Mouse (Mus musculus) skeletal muscle tissue, postnatal 0 days (tissue): ENCODE measurements around the gene Cldn3. TPM values are rescaled to one million over a fixed set of nuclear protein-coding genes. Genes with fewer than 3 reads are reported as not detected.

ENCODE experiments used
- polyA plus RNA-seq: library from polyadenylated mRNA; unstranded; fragments of >200 nt; fragmentation: Nextera tagmentation; extraction: Ambion mirVana; gene quantifications from 2 replicates; pipeline ENCODE4 v1.2.1, GENCODE M21; 2015

Cldn3 gene
- polyA plus RNA-seq: 0.38 TPM in 1 of 2 replicates, not detected in the other

DNA sequence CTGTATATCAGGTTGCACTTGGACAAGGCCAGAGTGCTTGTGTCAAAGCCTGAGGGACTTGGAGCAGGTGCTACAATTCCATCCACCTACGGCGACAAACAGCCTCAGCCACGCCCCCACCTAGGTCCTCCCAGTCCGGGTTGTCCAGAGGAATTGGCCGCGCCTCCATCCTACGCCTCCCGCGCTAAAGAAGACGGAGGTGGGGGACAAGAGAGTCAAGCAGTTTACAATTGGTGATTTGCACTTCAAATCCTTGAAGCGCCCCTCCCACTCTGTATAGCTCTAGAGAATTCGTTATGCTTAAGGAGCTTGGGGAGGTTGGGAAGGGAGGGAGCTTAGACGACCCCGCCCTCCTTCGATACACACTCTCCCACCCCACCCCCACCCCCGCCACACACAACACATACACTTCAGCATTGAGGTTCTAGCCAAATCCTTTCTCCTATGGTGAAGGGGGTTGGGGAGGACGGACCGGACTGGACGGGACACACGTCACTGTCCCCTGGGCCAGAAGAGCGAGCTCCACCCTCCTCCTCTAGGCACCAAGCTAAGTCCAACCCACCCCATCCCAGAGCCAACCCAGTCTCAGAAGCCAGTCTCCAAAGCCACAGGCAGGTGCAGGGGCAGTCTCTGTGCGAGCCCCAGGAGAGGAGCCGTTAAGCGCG lies at the start of gene Cldn3:
TSS of gene Cldn3 (plus strand) at position 582 of the 665 bp plus-strand sequence.

DNA sequence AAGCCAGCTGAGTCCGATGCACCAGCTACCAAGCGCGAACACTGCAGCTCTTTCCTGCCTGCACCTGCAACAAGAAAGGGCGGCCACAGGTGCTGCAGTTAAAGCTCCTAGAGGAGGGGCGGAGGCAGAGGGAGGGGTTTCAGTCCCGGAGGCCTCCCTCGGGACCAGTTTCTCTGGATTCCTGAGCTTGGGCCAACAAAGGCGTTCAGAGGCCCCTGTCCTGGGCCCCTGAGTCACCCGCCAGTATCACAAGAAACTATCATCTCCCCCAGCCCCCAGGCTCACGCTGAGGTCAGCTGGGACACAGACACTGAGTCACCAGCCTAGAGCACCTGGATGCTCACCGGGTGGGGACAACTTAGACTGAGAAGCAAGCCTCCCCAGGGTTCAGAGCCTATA lies 39.2 kb upstream of the Cldn3 start, which contains the start of gene Cldn4:
TSS of gene Cldn4 (minus strand) at position 78 of the 399 bp plus-strand sequence.

DNA sequence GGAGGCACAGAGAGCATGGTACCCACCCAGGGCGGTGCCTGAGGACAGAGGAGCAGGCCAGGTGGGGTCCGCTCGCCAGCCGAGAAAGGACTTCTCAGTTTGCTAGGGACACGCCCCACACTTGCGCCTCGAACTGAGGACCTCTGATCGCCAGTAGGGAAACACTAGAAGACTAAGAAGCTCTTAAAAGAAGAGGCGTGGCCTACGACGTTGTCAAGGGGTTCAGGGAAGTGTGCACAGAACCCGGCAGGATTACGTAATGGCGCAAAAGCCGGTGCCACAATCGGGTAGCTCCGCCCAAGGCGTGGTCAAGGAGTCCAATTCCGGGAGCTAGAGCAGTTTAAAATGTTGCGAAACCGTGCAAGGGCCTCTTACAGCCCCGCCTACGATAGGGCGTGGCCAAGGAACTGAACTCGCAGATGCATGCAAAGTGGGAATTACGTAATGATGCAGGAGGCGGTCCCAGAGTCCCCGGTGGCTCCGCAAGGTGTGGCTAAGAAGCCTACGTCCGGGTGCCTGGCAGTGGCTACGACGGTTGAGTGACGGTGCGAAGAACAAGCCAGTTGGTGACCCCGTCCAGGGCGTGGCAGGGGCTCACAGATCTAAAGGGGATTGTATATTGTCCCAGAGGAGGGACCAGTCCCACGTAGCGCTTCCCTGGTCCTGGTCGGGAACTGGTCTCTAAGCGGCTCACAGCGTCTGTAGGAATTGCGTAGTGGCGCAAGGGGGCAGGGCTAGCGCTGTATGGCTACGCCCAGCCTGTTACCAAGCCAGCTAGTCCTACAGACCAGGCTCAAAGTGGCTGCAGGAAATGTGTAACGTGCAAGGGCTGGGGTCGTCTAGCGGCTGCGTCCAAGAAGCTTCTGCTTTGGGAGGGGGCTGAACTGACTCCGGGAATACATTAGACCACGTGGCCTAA lies 22.9 kb downstream of the Cldn3 start, which contains the start of gene Abhd11:
TSS of gene Abhd11 (plus strand) at position 482 of the 919 bp plus-strand sequence.

DNA sequence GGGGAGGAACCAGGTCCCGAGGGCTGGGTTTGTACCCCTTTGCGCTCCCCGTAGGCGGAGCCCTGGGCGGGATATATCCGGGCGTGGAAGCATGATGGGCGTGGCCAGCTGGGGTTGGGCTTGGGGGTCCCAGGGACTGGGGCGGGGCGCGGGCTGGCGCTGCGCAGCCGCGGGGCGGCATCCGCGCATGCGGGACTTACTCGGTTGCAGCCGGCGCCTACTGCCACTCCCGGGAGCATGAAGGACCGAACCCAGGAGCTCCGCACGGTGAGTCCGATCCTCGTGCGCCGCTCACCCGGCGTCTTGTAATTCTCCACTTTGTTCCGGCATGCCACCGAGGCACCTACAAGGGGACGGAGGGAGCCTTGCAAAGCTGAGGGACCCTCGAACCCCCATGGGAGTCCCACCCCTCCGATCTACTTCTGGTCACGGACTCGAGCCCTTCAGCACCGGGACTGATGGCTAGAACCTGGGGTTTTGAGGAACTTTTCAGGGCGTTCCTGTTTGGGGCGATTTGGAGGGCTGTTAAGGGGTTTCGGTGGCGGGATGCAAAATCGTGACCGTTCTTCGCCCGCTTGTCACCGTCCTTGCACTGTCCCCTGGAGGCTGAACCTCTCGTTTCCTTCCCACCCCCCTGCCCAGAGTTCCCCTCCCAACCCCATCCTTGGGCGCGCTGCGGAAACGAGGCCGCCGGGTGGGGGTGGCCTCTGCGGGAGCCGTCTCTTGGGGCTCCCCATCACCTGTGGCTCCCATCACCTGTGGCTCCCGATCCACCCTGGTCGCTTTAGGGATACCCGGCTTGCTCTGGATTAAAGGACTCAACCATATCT lies 37.5 kb downstream of the Cldn3 start, which contains the start of gene Stx1a:
TSS of gene Stx1a (plus strand) at position 139 of the 830 bp plus-strand sequence.

Other genes starting within 250 kb of the Cldn3 start
- gene Eln, start 238.9 kb upstream of the Cldn3 start, polyA plus RNA-seq: 96.2 and 144 TPM in 2 replicates
- not detected in 2 replicates for gene Tmem270, start 79.5 kb upstream of the Cldn3 start, polyA plus RNA-seq
- not detected in 2 replicates for gene Cldn13, start 70.7 kb upstream of the Cldn3 start, polyA plus RNA-seq
- 9.7 and 10.3 TPM in 2 replicates for gene Mettl27, start 53.8 kb upstream of the Cldn3 start, polyA plus RNA-seq
- gene Cldn4, start 39.3 kb upstream of the Cldn3 start, polyA plus RNA-seq: 0.10 and 0.84 TPM in 2 replicates
- gene Abhd11, start 22.9 kb downstream of the Cldn3 start, polyA plus RNA-seq: 64.2 and 64.4 TPM in 2 replicates
- gene Stx1a, start 37.3 kb downstream of the Cldn3 start, polyA plus RNA-seq: 1.7 and 1.9 TPM in 2 replicates
- gene Dnajc30, start 78.0 kb downstream of the Cldn3 start, polyA plus RNA-seq: 34.0 and 34.2 TPM in 2 replicates
- 38.2 and 48.1 TPM in 2 replicates for gene Bud23, start 78.7 kb downstream of the Cldn3 start, polyA plus RNA-seq
- gene Vps37d, start 92.1 kb downstream of the Cldn3 start, polyA plus RNA-seq: 2.1 and 2.6 TPM in 2 replicates
- 9.6 and 9.8 TPM in 2 replicates for gene Mlxipl, start 103.7 kb downstream of the Cldn3 start, polyA plus RNA-seq
- gene Tbl2, start 163.4 kb downstream of the Cldn3 start, polyA plus RNA-seq: 12.9 and 16.9 TPM in 2 replicates
- 37.1 and 39.5 TPM in 2 replicates for gene Bcl7b, start 182.1 kb downstream of the Cldn3 start, polyA plus RNA-seq
- 13.8 and 14.0 TPM in 2 replicates for gene Baz1b, start 201.1 kb downstream of the Cldn3 start, polyA plus RNA-seq